Mouse (Mus musculus): ENCODE measurements at regions not wholly inside any gene's neighbourhood (a gene's known extent, or its start where the extent isn't known, plus 50 kb on each side); places are given as distances from the start of the nearest gene placed in this dataset.
A peak's percentile ranks its signal among the peaks of the same experiment; 100 is the strongest.

- no peak overlapping the region for H3K9ac ChIP-seq (ENCODE audit: low read depth, low read length)
- peaks cover 26% of the 10 kb centered on the region for H3K4me1 ChIP-seq (ENCODE audit: control insufficient read depth, insufficient read depth, low read length)
- peak overlapping the region; percentile 84 for H3K4me2 ChIP-seq (replicated peaks; ENCODE audit: low read depth, low read length)
- ATAC-seq (ENCODE audit: low FRiP score, low TSS enrichment), result no peak
- H3K36me3 ChIP-seq (ENCODE audit: control insufficient read depth, insufficient read depth, low read length), result no peaks in the 10 kb centered on the region
- WGBS, result 16% methylated on average over 3 of the region's 3 CpGs
- no peaks in the 10 kb centered on the region; the same call in 1 of the 2 replicates for H3K27me3 ChIP-seq (ENCODE audit: control insufficient read depth, insufficient read depth, low read length)
- H3K4me3 ChIP-seq (ENCODE audit: low read length), result peak overlapping the region; percentile 35
- H3K9me3 ChIP-seq (ENCODE audit: control insufficient read depth, low read length), result no peaks in the 10 kb centered on the region
- H3K27ac ChIP-seq (ENCODE audit: low read depth, low read length), result no peak overlapping the region
Observed at GRCm38 (mm10) chr2:71630143-71630463, 83.5 kb upstream of the Dlx2 start.

GRCm38 (mm10) chr2:71633471-71633870 lies 86.9 kb upstream of the Dlx2 start:
- Histone ChIP-seq H3K27ac (ENCODE audit: low read depth, low read length) (no peak overlapping the region), H3K27me3 (ENCODE audit: control insufficient read depth, insufficient read depth, low read length) (no peaks in the 10 kb centered on the region; the same call in 1 of the 2 replicates), H3K9me3 (ENCODE audit: control insufficient read depth, low read length) (no peaks in the 10 kb centered on the region), H3K4me1 (ENCODE audit: control insufficient read depth, insufficient read depth, low read length) (peaks cover 13% of the 10 kb centered on the region; the same call in 1 of the 2 replicates), H3K4me2 (replicated peaks; ENCODE audit: low read depth, low read length) (no peak overlapping the region), H3K4me3 (ENCODE audit: low read length) (no peak overlapping the region), H3K9ac (ENCODE audit: low read depth, low read length) (no peak overlapping the region), H3K36me3 (ENCODE audit: control insufficient read depth, insufficient read depth, low read length) (no peaks in the 10 kb centered on the region)
- ATAC-seq (ENCODE audit: low FRiP score, low TSS enrichment), result no peak
- WGBS, result 74% methylated on average over 6 of the region's 6 CpGs

- Histone ChIP-seq H3K27me3 (ENCODE audit: control insufficient read depth, insufficient read depth, low read length) (no peaks in the 10 kb centered on the region; the same call in 1 of the 2 replicates), H3K27ac (ENCODE audit: low read depth, low read length) (no peak overlapping the region), H3K4me2 (replicated peaks; ENCODE audit: low read depth, low read length) (no peak overlapping the region), H3K9ac (ENCODE audit: low read depth, low read length) (no peak overlapping the region), H3K9me3 (ENCODE audit: control insufficient read depth, low read length) (no peaks in the 10 kb centered on the region), H3K36me3 (ENCODE audit: control insufficient read depth, insufficient read depth, low read length) (no peaks in the 10 kb centered on the region), H3K4me3 (ENCODE audit: low read length) (no peak overlapping the region), H3K4me1 (ENCODE audit: control insufficient read depth, insufficient read depth, low read length) (peaks cover 5% of the 10 kb centered on the region; the same call in 1 of the 2 replicates)
- WGBS, result 76% methylated on average over 3 of the region's 3 CpGs
- no peak for ATAC-seq (ENCODE audit: low FRiP score, low TSS enrichment)
Observed at GRCm38 (mm10) chr2:71634471-71634870, 87.9 kb upstream of the Dlx2 start.

GRCm38 (mm10) chr2:71636134-71636533 lies 89.6 kb upstream of the Dlx2 start:
- no peaks in the 10 kb centered on the region for H3K36me3 ChIP-seq (ENCODE audit: control insufficient read depth, insufficient read depth, low read length)
- no peak overlapping the region for H3K4me2 ChIP-seq (replicated peaks; ENCODE audit: low read depth, low read length)
- peaks cover 2% of the 10 kb centered on the region; the same call in 1 of the 2 replicates for H3K9me3 ChIP-seq (ENCODE audit: control insufficient read depth, low read length)
- no peaks in the 10 kb centered on the region for H3K4me1 ChIP-seq (ENCODE audit: control insufficient read depth, insufficient read depth, low read length)
- no peak overlapping the region for H3K27ac ChIP-seq (ENCODE audit: low read depth, low read length)
- no peaks in the 10 kb centered on the region for H3K27me3 ChIP-seq (ENCODE audit: control insufficient read depth, insufficient read depth, low read length)
- 88% methylated on average over 4 of the region's 4 CpGs for WGBS
- H3K4me3 ChIP-seq (ENCODE audit: low read length), result no peak overlapping the region
- no peak overlapping the region for H3K9ac ChIP-seq (ENCODE audit: low read depth, low read length)
- no peak for ATAC-seq (ENCODE audit: low FRiP score, low TSS enrichment)

- no peaks in the 10 kb centered on the region for H3K27me3 ChIP-seq (ENCODE audit: control insufficient read depth, insufficient read depth, low read length)
- WGBS, result 85% methylated on average over 4 of the region's 4 CpGs
- H3K4me1 ChIP-seq (ENCODE audit: control insufficient read depth, insufficient read depth, low read length), result no peaks in the 10 kb centered on the region
- H3K27ac ChIP-seq (ENCODE audit: low read depth, low read length), result no peak overlapping the region
- H3K9ac ChIP-seq (ENCODE audit: low read depth, low read length), result no peak overlapping the region
- H3K4me3 ChIP-seq (ENCODE audit: low read length), result no peak overlapping the region
- H3K9me3 ChIP-seq (ENCODE audit: control insufficient read depth, low read length), result peaks cover 7% of the 10 kb centered on the region
- ATAC-seq (ENCODE audit: low FRiP score, low TSS enrichment), result no peak
- no peaks in the 10 kb centered on the region for H3K36me3 ChIP-seq (ENCODE audit: control insufficient read depth, insufficient read depth, low read length)
- H3K4me2 ChIP-seq (replicated peaks; ENCODE audit: low read depth, low read length), result no peak overlapping the region
Observed at GRCm38 (mm10) chr2:71636590-71636989, 90.0 kb upstream of the Dlx2 start.

- peaks cover 9% of the 10 kb centered on the region for H3K9me3 ChIP-seq (ENCODE audit: control insufficient read depth, low read length)
Observed at GRCm38 (mm10) chr2:71640251-71640650, 93.7 kb upstream of the Dlx2 start.

GRCm38 (mm10) chr2:71644038-71644470 lies 97.5 kb upstream of the Dlx2 start:
- Histone ChIP-seq H3K4me3 (ENCODE audit: low read length) (no peak overlapping the region), H3K9ac (ENCODE audit: low read depth, low read length) (no peak overlapping the region), H3K4me2 (replicated peaks; ENCODE audit: low read depth, low read length) (no peak overlapping the region), H3K36me3 (ENCODE audit: control insufficient read depth, insufficient read depth, low read length) (no peaks in the 10 kb centered on the region), H3K4me1 (ENCODE audit: control insufficient read depth, insufficient read depth, low read length) (no peaks in the 10 kb centered on the region), H3K27me3 (ENCODE audit: control insufficient read depth, insufficient read depth, low read length) (no peaks in the 10 kb centered on the region), H3K27ac (ENCODE audit: low read depth, low read length) (peak overlapping the region; percentile 55; the same call in 1 of the 2 replicates), H3K9me3 (ENCODE audit: control insufficient read depth, low read length) (peaks cover 9% of the 10 kb centered on the region)
- ATAC-seq (ENCODE audit: low FRiP score, low TSS enrichment), result peak; percentile 68
- 48% methylated on average over 6 of the region's 6 CpGs for WGBS

More at GRCm38 (mm10) chr2:71640251-71640650, 93.7 kb upstream of the Dlx2 start:
- H3K27ac ChIP-seq (ENCODE audit: low read depth, low read length), result no peak overlapping the region
- 89% methylated on average over 5 of the region's 5 CpGs for WGBS
- H3K27me3 ChIP-seq (ENCODE audit: control insufficient read depth, insufficient read depth, low read length), result no peaks in the 10 kb centered on the region
- no peak overlapping the region for H3K4me3 ChIP-seq (ENCODE audit: low read length)
- H3K4me1 ChIP-seq (ENCODE audit: control insufficient read depth, insufficient read depth, low read length), result no peaks in the 10 kb centered on the region
- H3K36me3 ChIP-seq (ENCODE audit: control insufficient read depth, insufficient read depth, low read length), result no peaks in the 10 kb centered on the region
- no peak overlapping the region for H3K4me2 ChIP-seq (replicated peaks; ENCODE audit: low read depth, low read length)
- ATAC-seq (ENCODE audit: low FRiP score, low TSS enrichment), result no peak
- no peak overlapping the region for H3K9ac ChIP-seq (ENCODE audit: low read depth, low read length)

GRCm38 (mm10) chr2:71647914-71648497 lies 97.4 kb upstream of the Itga6 start:
- Histone ChIP-seq H3K4me2 (replicated peaks; ENCODE audit: low read depth, low read length) (no peak overlapping the region), H3K27me3 (ENCODE audit: control insufficient read depth, insufficient read depth, low read length) (no peaks in the 10 kb centered on the region), H3K9ac (ENCODE audit: low read depth, low read length) (no peak overlapping the region), H3K9me3 (ENCODE audit: control insufficient read depth, low read length) (no peaks in the 10 kb centered on the region), H3K27ac (ENCODE audit: low read depth, low read length) (no peak overlapping the region), H3K4me3 (ENCODE audit: low read length) (no peak overlapping the region), H3K4me1 (ENCODE audit: control insufficient read depth, insufficient read depth, low read length) (no peaks in the 10 kb centered on the region), H3K36me3 (ENCODE audit: control insufficient read depth, insufficient read depth, low read length) (no peaks in the 10 kb centered on the region)
- ATAC-seq (ENCODE audit: low FRiP score, low TSS enrichment), result no peak
- WGBS, result 63% methylated on average over 14 of the region's 14 CpGs

- WGBS, result 12% methylated on average over 2 of the region's 2 CpGs
- Histone ChIP-seq H3K36me3 (ENCODE audit: control insufficient read depth, insufficient read depth, low read length) (no peaks in the 10 kb centered on the region), H3K4me2 (replicated peaks; ENCODE audit: low read depth, low read length) (no peak overlapping the region), H3K27me3 (ENCODE audit: control insufficient read depth, insufficient read depth, low read length) (no peaks in the 10 kb centered on the region), H3K4me1 (ENCODE audit: control insufficient read depth, insufficient read depth, low read length) (peaks cover 11% of the 10 kb centered on the region), H3K4me3 (ENCODE audit: low read length) (no peak overlapping the region), H3K27ac (ENCODE audit: low read depth, low read length) (no peak overlapping the region), H3K9me3 (ENCODE audit: control insufficient read depth, low read length) (no peaks in the 10 kb centered on the region), H3K9ac (ENCODE audit: low read depth, low read length) (no peak overlapping the region)
- no peak for ATAC-seq (ENCODE audit: low FRiP score, low TSS enrichment)
Observed at GRCm38 (mm10) chr2:71651662-71652061, 93.8 kb upstream of the Itga6 start.

Data from kidney, embryonic 14.5 days (tissue).